Mouse (Mus musculus) small intestine, adult 2 months (tissue): ENCODE measurements around the gene Stim2.

Experiments
- CTCF ChIP-seq: fragments of 200-500 bp; IDR thresholded peaks from 2 replicates; pipeline ENCODE4 v1.5.1; 2012; ENCODE audit warnings: low read depth, mild to moderate bottlenecking, control low read depth, inconsistent platforms, low read length, moderate library complexity, mixed read lengths; ENCODE audit not compliant: insufficient replicate concordance, insufficient read length; ENCODE audit errors: extremely low read depth
- POLR2A ChIP-seq: fragments of 200-500 bp; IDR thresholded peaks from 2 replicates; pipeline ENCODE4 v1.6.1; 2012; ENCODE audit warnings: low read depth, mild to moderate bottlenecking, control low read depth, inconsistent platforms, low read length, moderate library complexity

- TF ChIP-seq POLR2A (no peak), CTCF (no peak)
These were observed 108.8 kb downstream of the Stim2 start for GRCm38 (mm10) chr5:54107069-54107468.
